ENCODE assay signal across 15 mouse cellular contexts in genomic region chr7:117616277-117616676, GRCm38 (mm10).
DNase-seq lines count a peak whose midpoint lies in the region; ATAC-seq and TF ChIP-seq lines count a peak whose summit lies in the region.
"Had no signal": no experiment of that assay in that cellular context is flagged by ENCODE, and none has a peak within 500 bp of the region (broad histone marks: within the 10 kb centered on the region; RNA-seq: fewer than 3 reads in every experiment).

No protein-coding gene starts in this region.

- ATAC-seq in lung, postnatal 0 days: no peak
- peak; percentile 70 for ATAC-seq in granulocyte monocyte progenitor cell, adult 5-6 weeks (replicated peaks; ENCODE audit: poor library complexity, severe bottlenecking)
- ATAC-seq in inflammation-experienced regulatory T-cells, adult 6 months: no peak

- H3K27ac ChIP-seq in lung, postnatal 0 days (ENCODE audit: low read length): no peak overlapping the region
- H3K27ac ChIP-seq: forebrain, embryonic 12.5 days; hindbrain, embryonic 12.5 days; limb, embryonic 13.5 days; midbrain, embryonic 12.5 days; neural tube, embryonic 13.5 days had no signal

- H3K9me3 ChIP-seq in lung, postnatal 0 days (ENCODE audit: low read length): no peaks in the 10 kb centered on the region
- H3K9me3 ChIP-seq: forebrain, embryonic 12.5 days; hindbrain, embryonic 12.5 days; limb, embryonic 13.5 days; midbrain, embryonic 12.5 days; neural tube, embryonic 13.5 days had no signal

- 53% methylated on average over 5 of the region's 5 CpGs for WGBS in lung, postnatal 0 days

- no peak for TF ChIP-seq EP300 in lung, postnatal 0 days (IDR thresholded peaks at IDR 0.05)

- no peaks in the 10 kb centered on the region for H3K4me1 ChIP-seq in lung, postnatal 0 days (ENCODE audit: insufficient read depth, low read depth, low read length)
- H3K4me1 ChIP-seq: limb, embryonic 13.5 days had no signal

- no peaks in the 10 kb centered on the region for H3K36me3 ChIP-seq in lung, postnatal 0 days (ENCODE audit: insufficient read depth, low read length)
- H3K36me3 ChIP-seq: forebrain, embryonic 12.5 days; hindbrain, embryonic 12.5 days; limb, embryonic 13.5 days; midbrain, embryonic 12.5 days; neural tube, embryonic 13.5 days had no signal

- H3K27me3 ChIP-seq in lung, postnatal 0 days (replicated peaks; ENCODE audit: insufficient read depth, low read length): no peaks in the 10 kb centered on the region
- H3K27me3 ChIP-seq: limb, embryonic 13.5 days had no signal

- peak; percentile 25 for DNase-seq in adrenal gland, postnatal 10 days
- DNase-seq in adrenal gland, adult (ENCODE audit: inconsistent age in 2 of 2, low spot score in 1 of 2): no peak
- DNase-seq in lung, postnatal 10 days: peak; percentile 15
- DNase-seq in lung, postnatal 0 days (ENCODE audit: low spot score): no peak
- peak; percentile 24 for DNase-seq in yolk sac, embryonic 10.5 days (ENCODE audit: low spot score)
- no peak for DNase-seq in testis, postnatal 14 days (ENCODE audit: low spot score)
- DNase-seq: gastrocnemius, postnatal 36 days; thymus, adult 2 months had no signal

- H3K9ac ChIP-seq in lung, postnatal 0 days (replicated peaks; ENCODE audit: low read depth): no peak overlapping the region
- H3K9ac ChIP-seq: forebrain, embryonic 12.5 days; hindbrain, embryonic 12.5 days; limb, embryonic 13.5 days; midbrain, embryonic 12.5 days; neural tube, embryonic 13.5 days had no signal

- no peak overlapping the region for H3K4me2 ChIP-seq in lung, postnatal 0 days (replicated peaks; ENCODE audit: low read depth, low read length)
- H3K4me2 ChIP-seq: forebrain, embryonic 12.5 days; hindbrain, embryonic 12.5 days; limb, embryonic 13.5 days; midbrain, embryonic 12.5 days; neural tube, embryonic 13.5 days had no signal

- no peak for TF ChIP-seq CTCF in lung, postnatal 0 days (IDR thresholded peaks at IDR 0.05)

- H3K4me3 ChIP-seq in lung, postnatal 0 days (ENCODE audit: low read depth, low read length): no peak overlapping the region
- H3K4me3 ChIP-seq: forebrain, embryonic 12.5 days; hindbrain, embryonic 12.5 days; limb, embryonic 13.5 days; midbrain, embryonic 12.5 days; neural tube, embryonic 13.5 days had no signal

Comparison
In these comparisons a context has a peak if more than half of its experiments do, and no peak if none do; other contexts are left out.
1. DNase-seq: peak in adrenal gland, postnatal 10 days (single experiment), lung, postnatal 10 days (single experiment) and yolk sac, embryonic 10.5 days (single experiment); none in adrenal gland, adult (0 of 2), lung, postnatal 0 days (single experiment) and testis, postnatal 14 days (single experiment).